Mouse (Mus musculus) liver, adult 2 months (tissue): ENCODE measurements around the gene Lrrtm4.

ENCODE experiments used
- CTCF ChIP-seq: fragments of 200-500 bp; IDR thresholded peaks from 2 replicates; pipeline ENCODE4 v1.5.1; 2011; ENCODE audit warnings: low read depth, low read length, control low read depth
- POLR2A ChIP-seq: fragments of 200-500 bp; IDR thresholded peaks from 2 replicates; pipeline ENCODE4 v1.6.1; 2011; ENCODE audit warnings: low read length, control low read depth; ENCODE audit not compliant: insufficient read depth; ENCODE audit errors: extremely low read depth

DNA sequence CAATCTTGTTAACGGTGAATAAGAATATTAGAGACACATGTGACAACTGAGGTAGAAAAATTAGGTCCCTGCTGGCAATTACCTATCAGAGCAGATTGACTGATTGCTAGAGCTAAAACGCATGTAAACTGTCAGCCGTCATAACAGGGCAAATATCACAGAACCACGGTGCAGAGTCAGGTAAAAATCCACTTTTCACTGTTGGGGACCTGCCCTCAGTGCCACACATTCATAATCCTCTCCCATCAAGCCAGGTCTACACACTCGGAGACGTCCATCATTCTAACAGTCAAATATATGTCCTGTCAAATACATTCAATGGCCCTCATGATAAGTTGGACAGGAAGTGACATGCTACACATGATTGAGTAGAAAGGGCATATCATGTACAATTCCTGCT, 826.6 kb downstream of the Lrrtm4 start:
- TF ChIP-seq POLR2A (no peak), CTCF (no peak)
